Mouse (Mus musculus) liver, embryonic 12.5 days (tissue): ENCODE data around the gene Rftn1. TPM values are rescaled to one million over a fixed set of nuclear protein-coding genes. Genes with fewer than 3 reads are reported as not detected.

Experiments used
- ATAC-seq: fragments of 200-750 bp; cut with Nextera tagmentation; 2 replicates; pipeline ENCODE4 v1.8.0; 2017; ENCODE audit warnings: moderate number of reproducible peaks, mild to moderate bottlenecking, moderate library complexity
- H3K27ac ChIP-seq: fragments of 300-500 bp; sonication (generic); 2 replicates; pipeline ENCODE4 v1.5.1; 2016; ENCODE audit warnings: mild to moderate bottlenecking
- H3K27me3 ChIP-seq: fragments of 300-500 bp; sonication (generic); replicated peaks from 2 replicates; pipeline ENCODE4 v1.6.1; 2016; ENCODE audit warnings: mild to moderate bottlenecking, moderate library complexity
- H3K36me3 ChIP-seq: fragments of 300-500 bp; sonication (generic); 2 replicates; pipeline ENCODE4 v1.6.1; 2016; ENCODE audit warnings: mild to moderate bottlenecking, moderate library complexity
- H3K4me1 ChIP-seq: fragments of 300-500 bp; sonication (generic); 2 replicates; pipeline ENCODE4 v1.6.1; 2016
- H3K4me2 ChIP-seq: fragments of 300-500 bp; sonication (generic); 2 replicates; pipeline ENCODE4 v1.6.1; 2016; ENCODE audit warnings: mild to moderate bottlenecking, moderate library complexity
- H3K4me3 ChIP-seq: fragments of 300-500 bp; sonication (generic); 2 replicates; pipeline ENCODE4 v1.5.1; 2016; ENCODE audit warnings: mild to moderate bottlenecking, moderate library complexity
- H3K9ac ChIP-seq: fragments of 300-500 bp; sonication (generic); 2 replicates; pipeline ENCODE4 v1.6.1; 2016; ENCODE audit warnings: mild to moderate bottlenecking, moderate library complexity
- H3K9me3 ChIP-seq: fragments of 300-500 bp; sonication (generic); replicated peaks from 2 replicates; pipeline ENCODE4 v1.6.1; 2016; ENCODE audit warnings: mild to moderate bottlenecking, moderate library complexity
- WGBS: fragments of 180-500 bp; shearing (Covaris S2); methylation state at CpG from one replicate; pipeline ENCODE4 v1.1.7; 2016; ENCODE audit not compliant: insufficient replicate concordance; 5-methylcytosine and 5-hydroxymethylcytosine counted together
- polyA plus RNA-seq: library from polyadenylated mRNA; unstranded; fragments of >200 nt; fragmentation: Nextera tagmentation; extraction: Ambion mirVana; gene quantifications from 2 replicates; pipeline ENCODE4 v1.2.1, GENCODE M21; 2016

Gene Rftn1
- polyA plus RNA-seq, 1 experiment from 2014 or later: 11.0 TPM

- WGBS: 75% methylated on average over 4 of the region's 4 CpGs
- no peak overlapping the region for H3K27ac ChIP-seq
- H3K4me1 ChIP-seq: no peaks in the 10 kb centered on the region
- no peak overlapping the region for H3K4me2 ChIP-seq
- H3K4me3 ChIP-seq: no peak overlapping the region
- ATAC-seq: no peak
- no peaks in the 10 kb centered on the region for H3K36me3 ChIP-seq
- H3K27me3 ChIP-seq: no peaks in the 10 kb centered on the region
- no peak overlapping the region for H3K9ac ChIP-seq
- H3K9me3 ChIP-seq: peaks cover 6% of the 10 kb centered on the region; the same call in 1 of the 2 replicates
Observed at GRCm38 (mm10) chr17:49976678-49977423, 213.6 kb downstream of the Rftn1 start.

GRCm38 (mm10) chr17:49975481-49975880 lies 215.0 kb downstream of the Rftn1 start:
- no peak for ATAC-seq
- Histone ChIP-seq H3K4me2 (no peak overlapping the region), H3K27ac (no peak overlapping the region), H3K9me3 (peaks cover 5% of the 10 kb centered on the region; the same call in 1 of the 2 replicates), H3K27me3 (no peaks in the 10 kb centered on the region), H3K4me3 (no peak overlapping the region), H3K36me3 (no peaks in the 10 kb centered on the region), H3K4me1 (no peaks in the 10 kb centered on the region), H3K9ac (no peak overlapping the region)
- 62% methylated on average over 7 of the region's 7 CpGs for WGBS

GRCm38 (mm10) chr17:49974996-49975395 lies 215.5 kb downstream of the Rftn1 start:
- H3K27ac ChIP-seq: no peak overlapping the region
- ATAC-seq: no peak
- H3K4me2 ChIP-seq: no peak overlapping the region
- no peaks in the 10 kb centered on the region for H3K4me1 ChIP-seq
- H3K4me3 ChIP-seq: no peak overlapping the region
- peaks cover under 1% of the 10 kb centered on the region; the same call in 1 of the 2 replicates for H3K9me3 ChIP-seq
- H3K27me3 ChIP-seq: no peaks in the 10 kb centered on the region
- H3K9ac ChIP-seq: no peak overlapping the region
- H3K36me3 ChIP-seq: no peaks in the 10 kb centered on the region
- WGBS: 69% methylated on average over 6 of the region's 6 CpGs

GRCm38 (mm10) chr17:49972164-49972563 lies 218.3 kb downstream of the Rftn1 start:
- no peak overlapping the region for H3K9ac ChIP-seq
- ATAC-seq: no peak
- H3K4me1 ChIP-seq: peaks cover 10% of the 10 kb centered on the region
- H3K36me3 ChIP-seq: no peaks in the 10 kb centered on the region
- no peaks in the 10 kb centered on the region for H3K9me3 ChIP-seq
- no peak overlapping the region for H3K4me2 ChIP-seq
- H3K27me3 ChIP-seq: no peaks in the 10 kb centered on the region
- no peak overlapping the region for H3K27ac ChIP-seq
- WGBS: 73% methylated on average over 1 of the region's 1 CpGs
- H3K4me3 ChIP-seq: no peak overlapping the region

- Histone ChIP-seq H3K4me3 (no peak overlapping the region), H3K36me3 (no peaks in the 10 kb centered on the region), H3K9ac (no peak overlapping the region), H3K27me3 (no peaks in the 10 kb centered on the region), H3K4me2 (no peak overlapping the region), H3K9me3 (no peaks in the 10 kb centered on the region), H3K4me1 (peaks cover 10% of the 10 kb centered on the region), H3K27ac (no peak overlapping the region)
- ATAC-seq: no peak
Observed at GRCm38 (mm10) chr17:49971057-49971456, 219.4 kb downstream of the Rftn1 start.

- ATAC-seq: peak; percentile 72
- Histone ChIP-seq H3K36me3 (no peaks in the 10 kb centered on the region), H3K4me2 (peak overlapping the region; percentile 24), H3K27ac (no peak overlapping the region; the same call in 1 of the 2 replicates), H3K9ac (peak overlapping the region; percentile 40; the same call in 1 of the 2 replicates), H3K27me3 (no peaks in the 10 kb centered on the region), H3K4me1 (peaks cover 10% of the 10 kb centered on the region), H3K9me3 (no peaks in the 10 kb centered on the region), H3K4me3 (no peak overlapping the region)
- 29% methylated on average over 9 of the region's 9 CpGs for WGBS
Observed at GRCm38 (mm10) chr17:49968467-49969207, 221.8 kb downstream of the Rftn1 start.

GRCm38 (mm10) chr17:49965846-49966762 lies 224.4 kb downstream of the Rftn1 start:
- Histone ChIP-seq H3K4me1 (peaks cover 10% of the 10 kb centered on the region), H3K9me3 (no peaks in the 10 kb centered on the region), H3K4me3 (no peak overlapping the region), H3K4me2 (no peak overlapping the region), H3K9ac (no peak overlapping the region), H3K27me3 (no peaks in the 10 kb centered on the region), H3K36me3 (no peaks in the 10 kb centered on the region), H3K27ac (no peak overlapping the region)
- WGBS: 73% methylated on average over 17 of the region's 17 CpGs
- no peak for ATAC-seq

- no peak for ATAC-seq
- H3K4me2 ChIP-seq: no peak overlapping the region
- WGBS: 61% methylated on average over 7 of the region's 7 CpGs
Observed at GRCm38 (mm10) chr17:49965035-49965434, 225.4 kb downstream of the Rftn1 start.

GRCm38 (mm10) chr17:49964471-49964870 lies 226.0 kb downstream of the Rftn1 start:
- no peaks in the 10 kb centered on the region for H3K36me3 ChIP-seq
- H3K4me2 ChIP-seq: no peak overlapping the region
- no peak overlapping the region for H3K4me3 ChIP-seq
- ATAC-seq: no peak
- H3K9ac ChIP-seq: no peak overlapping the region
- H3K4me1 ChIP-seq: peaks cover 10% of the 10 kb centered on the region
- no peak overlapping the region for H3K27ac ChIP-seq
- no peaks in the 10 kb centered on the region for H3K27me3 ChIP-seq
- H3K9me3 ChIP-seq: no peaks in the 10 kb centered on the region
- 76% methylated on average over 6 of the region's 6 CpGs for WGBS

More at GRCm38 (mm10) chr17:49965035-49965434, 225.4 kb downstream of the Rftn1 start:
- H3K9ac ChIP-seq: no peak overlapping the region
- no peaks in the 10 kb centered on the region for H3K27me3 ChIP-seq
- no peak overlapping the region for H3K27ac ChIP-seq
- no peak overlapping the region for H3K4me3 ChIP-seq
- peaks cover 10% of the 10 kb centered on the region for H3K4me1 ChIP-seq
- no peaks in the 10 kb centered on the region for H3K9me3 ChIP-seq
- no peaks in the 10 kb centered on the region for H3K36me3 ChIP-seq

- no peak overlapping the region for H3K4me3 ChIP-seq
- ATAC-seq: no peak
Observed at GRCm38 (mm10) chr17:49959021-49959420, 231.5 kb downstream of the Rftn1 start.

GRCm38 (mm10) chr17:49951856-49952607 lies 238.4 kb downstream of the Rftn1 start:
- Histone ChIP-seq H3K4me3 (peak overlapping the region; percentile 5; the same call in 1 of the 2 replicates), H3K9ac (no peak overlapping the region), H3K36me3 (no peaks in the 10 kb centered on the region), H3K4me2 (peak overlapping the region; percentile 46), H3K4me1 (no peaks in the 10 kb centered on the region), H3K9me3 (no peaks in the 10 kb centered on the region), H3K27me3 (no peaks in the 10 kb centered on the region), H3K27ac (no peak overlapping the region)
- 38% methylated on average over 22 of the region's 22 CpGs for WGBS
- no peak for ATAC-seq

More at GRCm38 (mm10) chr17:49959021-49959420, 231.5 kb downstream of the Rftn1 start:
- H3K36me3 ChIP-seq: no peaks in the 10 kb centered on the region
- no peaks in the 10 kb centered on the region for H3K27me3 ChIP-seq
- H3K9ac ChIP-seq: no peak overlapping the region
- H3K9me3 ChIP-seq: no peaks in the 10 kb centered on the region
- no peak overlapping the region for H3K27ac ChIP-seq
- no peaks in the 10 kb centered on the region for H3K4me1 ChIP-seq
- H3K4me2 ChIP-seq: no peak overlapping the region
